Mouse (Mus musculus) skeletal muscle tissue, adult 2 months (tissue): ENCODE measurements around the gene Mfn1.

Experiments used
- DNase-seq: peaks from one replicate; pipeline ENCODE4 v3.0.0-alpha.2; 2012; ENCODE audit warnings: low read depth, low spot score

The Mfn1 gene

DNA sequence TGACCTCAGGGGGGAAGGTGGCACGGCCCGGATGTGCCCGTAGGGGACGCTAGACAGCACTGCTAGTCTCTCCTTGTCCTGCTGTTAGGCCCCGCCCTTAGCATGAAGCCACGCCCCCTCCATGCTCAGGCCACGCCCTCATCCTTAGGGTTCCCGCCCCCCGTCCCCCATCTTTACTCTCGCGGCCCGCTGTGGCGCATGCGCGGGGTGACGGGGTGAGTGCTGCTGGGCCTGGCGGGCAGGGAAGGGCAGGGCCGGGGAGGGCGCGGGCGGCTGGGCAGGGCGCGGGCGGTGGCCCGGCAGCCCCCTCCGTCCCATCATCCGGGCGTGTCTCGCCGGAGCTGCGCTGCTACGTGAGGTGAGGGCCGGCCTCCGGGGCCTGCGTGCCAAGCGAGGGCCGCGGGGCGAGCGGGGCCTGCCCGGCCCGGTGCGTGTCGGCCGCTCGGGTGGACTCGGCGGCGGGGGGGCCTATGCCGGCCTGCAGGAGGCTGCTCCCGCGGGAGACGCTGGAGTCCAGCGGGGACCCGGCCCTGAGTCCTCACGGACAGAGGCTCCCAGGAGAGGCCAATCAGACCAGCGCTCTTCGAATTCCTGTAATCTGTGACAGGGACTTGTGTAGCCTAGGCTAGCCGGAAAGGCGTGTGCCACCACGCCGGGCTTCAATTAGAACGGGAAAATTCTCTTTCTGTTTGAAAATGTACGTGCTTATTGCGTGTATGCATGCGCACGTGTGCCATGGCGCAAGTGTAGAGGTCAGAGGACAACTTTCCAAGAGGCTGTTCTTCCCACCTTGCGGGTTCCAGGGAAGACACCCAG, 18.7 kb upstream of the Mfn1 start:
- DNase-seq, result peak; percentile 97

DNA sequence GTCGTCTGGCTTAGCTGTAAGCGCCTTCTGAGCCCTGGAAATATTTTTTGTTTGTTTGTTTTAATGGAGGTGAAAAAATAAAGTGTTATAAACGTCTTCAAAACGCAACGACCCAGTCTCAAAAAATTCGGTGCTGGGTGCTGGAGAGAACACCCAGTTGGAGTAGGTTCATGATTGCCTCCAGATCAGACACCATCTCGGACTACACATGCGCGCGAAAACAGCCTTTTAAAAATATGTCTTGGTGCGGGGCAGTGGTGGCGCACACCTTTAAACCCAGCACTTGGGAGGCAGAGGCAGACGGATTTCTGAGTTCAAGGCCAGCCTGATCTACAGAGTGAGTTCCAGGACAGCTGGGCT, 18.1 kb upstream of the Mfn1 start:
- DNase-seq, result no peak

GRCm38 (mm10) chr3:32512686-32513284, 16.5 kb upstream of the Mfn1 start:
- DNase-seq, result no peak

DNA sequence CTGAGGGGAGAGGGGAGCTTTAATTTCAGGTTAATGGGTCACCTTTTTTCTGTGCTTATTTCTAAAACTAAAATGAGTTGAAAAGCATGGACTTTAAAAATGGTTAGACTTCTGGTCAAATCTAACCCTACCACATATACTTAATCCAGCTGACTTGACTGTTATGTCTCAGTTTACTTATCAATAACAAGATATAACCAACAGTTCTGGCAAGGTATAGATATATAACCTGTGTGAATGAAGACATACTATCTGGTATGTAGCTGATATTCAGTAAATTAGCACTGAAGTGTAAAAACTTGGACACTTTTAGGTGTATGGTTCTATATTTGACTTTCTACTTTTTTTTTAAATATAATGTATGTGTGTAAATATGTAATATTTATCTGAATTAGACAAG, 15.7 kb upstream of the Mfn1 start:
- no peak for DNase-seq

DNA sequence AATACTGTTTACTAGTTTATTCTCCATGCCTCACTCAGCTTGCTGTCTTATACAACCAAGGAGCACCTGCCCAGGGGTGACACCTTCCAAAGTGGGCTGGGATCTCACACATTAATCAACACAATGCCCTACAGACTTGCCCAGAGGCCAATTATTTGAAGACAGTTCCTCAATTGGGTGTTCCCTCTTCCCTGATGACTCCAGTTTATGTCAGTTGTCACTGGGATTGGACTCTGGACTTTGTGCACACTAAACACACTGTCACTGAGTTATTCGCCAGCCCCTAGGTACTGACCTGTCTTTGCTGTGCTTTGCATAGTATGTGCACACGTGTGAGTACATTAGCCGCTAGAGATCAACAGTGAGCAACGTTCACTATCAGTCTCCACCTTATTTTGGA, 2.1 kb upstream of the Mfn1 start:
- no peak for DNase-seq

GRCm38 (mm10) chr3:32530041-32530440, 776 bp downstream of the Mfn1 start:
- no peak for DNase-seq

GRCm38 (mm10) chr3:32535692-32536091, 6.4 kb downstream of the Mfn1 start:
- no peak for DNase-seq

- peak; percentile 90 for DNase-seq
Observed at GRCm38 (mm10) chr3:32537556-32537955, 8.3 kb downstream of the Mfn1 start.

GRCm38 (mm10) chr3:32538091-32538490, 8.8 kb downstream of the Mfn1 start:
- DNase-seq, result no peak

DNA sequence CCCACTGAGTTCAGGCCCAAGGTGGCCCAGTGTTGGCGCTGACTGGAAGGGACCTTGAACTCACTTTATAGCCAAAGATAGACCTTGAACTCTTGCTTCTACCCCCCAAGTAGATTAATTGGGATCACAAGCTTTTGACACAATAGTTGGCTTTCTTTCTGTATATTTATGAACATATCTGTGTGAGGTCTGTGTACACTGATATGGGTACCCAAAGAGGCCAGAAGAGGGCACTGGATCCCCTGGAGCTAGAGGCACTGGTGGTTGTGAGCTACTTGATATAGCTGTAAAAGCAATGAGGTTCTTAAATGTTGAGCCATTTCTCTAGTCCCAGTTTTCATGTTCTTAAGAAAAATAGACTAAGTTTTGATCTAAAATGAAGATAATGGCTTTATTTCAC, 23.8 kb downstream of the Mfn1 start:
- DNase-seq, result no peak

DNA sequence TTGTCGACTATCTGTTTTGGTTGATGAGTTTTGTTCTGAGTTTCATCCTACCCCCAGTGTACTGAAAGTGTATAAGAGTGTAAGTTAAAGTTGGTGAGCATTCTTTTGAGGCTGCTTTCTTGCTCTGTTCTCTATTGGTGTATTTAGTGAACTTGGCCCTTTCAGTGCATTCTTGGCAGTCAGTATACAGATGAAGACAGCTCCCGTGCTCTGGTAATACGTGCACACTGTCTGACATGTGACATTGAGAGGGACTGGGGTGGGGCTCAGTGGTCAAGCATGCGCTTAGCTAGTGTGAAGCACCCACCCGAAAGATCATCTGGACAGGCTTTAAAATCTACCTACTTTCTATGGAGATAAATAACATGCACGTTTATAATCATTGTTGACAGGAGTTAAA, 34.1 kb downstream of the Mfn1 start:
- DNase-seq, result no peak

DNA sequence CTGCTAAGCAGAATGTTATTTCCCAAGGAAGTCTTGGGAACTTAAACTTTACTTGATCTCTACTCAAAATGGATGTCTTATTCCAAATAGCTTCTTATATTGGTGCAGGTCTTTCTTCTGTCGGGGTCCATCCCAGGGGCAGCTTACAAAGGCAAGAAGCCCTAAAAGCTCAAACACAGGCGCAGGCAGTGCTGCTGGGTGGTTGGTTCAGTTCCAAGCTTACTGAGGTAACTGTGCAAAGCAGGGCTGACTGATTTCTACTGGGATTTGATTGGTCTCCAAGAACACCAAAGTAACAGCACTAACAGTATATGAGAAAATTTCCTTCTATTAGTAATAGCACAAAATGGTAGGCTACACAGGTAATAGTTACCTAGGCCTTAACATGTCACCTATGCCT, 43.8 kb downstream of the Mfn1 start:
- DNase-seq, result no peak

DNA sequence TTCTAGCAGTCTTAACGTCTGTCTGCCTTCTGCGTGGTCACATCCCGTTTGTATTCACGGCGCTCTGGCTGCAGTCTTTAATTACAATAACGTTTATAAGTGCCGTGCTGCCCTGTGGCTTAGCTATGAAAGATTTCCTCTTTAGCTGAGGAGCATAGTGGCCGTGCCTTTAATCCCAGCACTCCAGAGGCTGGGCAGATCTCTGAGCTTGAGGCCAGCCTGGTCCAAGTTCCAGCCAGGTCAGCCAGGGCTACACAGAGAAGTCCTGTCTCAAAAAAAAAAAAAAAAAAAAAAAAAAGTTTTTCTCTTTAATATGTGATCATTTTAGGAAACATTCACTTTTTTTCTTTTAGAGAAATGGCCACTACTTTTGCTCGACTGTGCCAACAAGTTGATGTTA, 44.6 kb downstream of the Mfn1 start:
- DNase-seq, result no peak

GRCm38 (mm10) chr3:32575151-32575550, 45.9 kb downstream of the Mfn1 start:
- no peak for DNase-seq

GRCm38 (mm10) chr3:32578772-32579171, 49.5 kb downstream of the Mfn1 start:
- no peak for DNase-seq

- DNase-seq, result no peak
Observed at GRCm38 (mm10) chr3:32580738-32581137, 51.5 kb downstream of the Mfn1 start.

DNA sequence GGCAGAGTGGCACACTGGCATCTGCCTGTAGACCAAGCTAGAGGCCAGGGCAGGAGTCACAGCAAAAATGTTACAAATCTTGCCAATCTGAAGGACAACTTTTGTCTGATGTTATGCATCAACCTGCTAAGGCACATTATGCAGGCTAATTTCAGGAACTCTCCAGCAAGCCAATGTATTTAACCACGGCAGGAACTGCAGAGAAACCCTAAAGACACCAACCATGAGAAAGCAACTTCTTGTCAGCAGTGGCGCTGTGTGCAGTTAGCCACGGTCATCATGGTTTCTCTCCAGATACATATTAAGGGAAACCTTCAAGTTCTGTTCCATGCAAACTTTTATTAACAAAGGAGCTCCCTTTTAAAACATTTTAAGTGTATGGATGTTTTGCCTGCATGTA, 52.6 kb downstream of the Mfn1 start:
- no peak for DNase-seq

DNA sequence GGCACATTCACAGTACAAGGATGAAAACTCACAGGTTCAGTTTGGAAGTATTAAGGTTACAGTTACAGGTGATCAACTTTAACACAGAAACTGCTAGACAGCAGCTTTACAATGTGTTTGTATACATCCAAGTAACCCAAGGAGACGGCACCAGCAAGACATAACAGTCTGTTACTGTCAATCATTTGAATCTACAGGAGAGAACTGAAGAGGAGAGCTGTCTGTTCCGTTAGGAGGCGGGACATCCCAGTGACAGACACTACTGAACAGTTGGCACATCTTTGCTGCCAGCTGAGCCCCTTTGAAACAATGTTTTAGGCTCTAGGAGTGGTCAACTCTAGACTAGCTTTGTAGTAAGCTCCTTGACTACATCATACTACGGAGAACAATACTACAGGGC, 54.2 kb downstream of the Mfn1 start:
- DNase-seq, result no peak

DNA sequence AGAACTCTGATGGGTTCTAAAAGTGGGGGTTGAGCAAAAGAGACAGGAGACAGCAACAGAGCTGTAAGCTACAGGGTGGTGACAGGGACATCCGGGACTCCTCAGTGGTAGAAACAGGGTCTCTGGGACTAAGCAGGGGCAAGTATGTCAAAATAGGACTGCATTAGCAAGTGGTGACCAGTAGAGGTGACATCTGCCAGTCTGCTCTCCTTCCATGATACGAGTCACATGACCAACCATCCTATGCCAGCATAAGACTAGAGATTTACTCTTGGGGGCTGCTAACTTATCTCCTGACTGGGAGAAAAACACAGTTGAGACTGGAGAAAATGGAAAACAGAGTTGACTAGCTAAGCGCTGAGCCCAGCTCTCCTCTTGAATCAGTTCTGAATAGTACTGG, 57.0 kb downstream of the Mfn1 start:
- DNase-seq, result no peak

DNA sequence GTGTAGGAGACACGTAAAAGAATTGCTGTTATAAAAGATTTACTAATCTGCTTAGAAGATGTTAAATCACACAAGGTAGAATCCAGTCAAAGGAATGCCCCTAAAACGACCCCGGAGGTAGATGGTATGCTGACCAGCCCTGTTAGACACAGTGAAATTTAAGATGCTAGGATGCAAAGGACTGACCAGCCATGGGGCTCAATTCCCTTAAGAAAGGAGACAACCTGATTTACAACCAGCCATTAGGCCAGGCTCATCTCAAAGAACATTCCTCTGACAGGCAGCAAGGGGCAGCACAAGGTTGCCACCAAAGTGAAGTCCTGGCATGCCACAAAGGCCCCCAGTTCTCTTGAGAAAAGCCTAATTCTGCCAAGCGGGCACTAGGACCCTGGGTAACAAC, 65.8 kb downstream of the Mfn1 start:
- DNase-seq, result no peak

- DNase-seq, result no peak
Observed at GRCm38 (mm10) chr3:32599328-32599727, 70.1 kb downstream of the Mfn1 start.

DNA sequence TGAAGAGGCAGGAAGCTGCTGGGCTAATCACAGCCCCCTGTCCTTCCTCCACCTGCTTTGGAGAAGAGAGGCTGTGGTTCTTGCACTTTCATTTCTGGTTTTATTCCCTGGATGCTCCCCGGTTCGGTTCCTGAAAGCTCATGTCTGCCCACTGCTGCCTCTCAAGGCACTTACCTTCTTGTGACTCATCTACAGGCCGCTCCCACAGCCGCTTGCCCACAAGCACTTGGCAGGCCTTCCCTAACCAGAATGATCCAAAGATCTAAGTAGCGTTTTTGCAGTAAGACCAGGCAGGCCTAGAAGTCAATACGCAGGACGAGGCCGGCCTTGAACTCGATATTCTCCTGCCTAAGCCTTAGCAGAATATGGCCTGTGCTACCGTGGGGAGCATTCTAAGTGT, 71.8 kb downstream of the Mfn1 start:
- no peak for DNase-seq

GRCm38 (mm10) chr3:32609233-32609632, 80.0 kb downstream of the Mfn1 start:
- no peak for DNase-seq

DNA sequence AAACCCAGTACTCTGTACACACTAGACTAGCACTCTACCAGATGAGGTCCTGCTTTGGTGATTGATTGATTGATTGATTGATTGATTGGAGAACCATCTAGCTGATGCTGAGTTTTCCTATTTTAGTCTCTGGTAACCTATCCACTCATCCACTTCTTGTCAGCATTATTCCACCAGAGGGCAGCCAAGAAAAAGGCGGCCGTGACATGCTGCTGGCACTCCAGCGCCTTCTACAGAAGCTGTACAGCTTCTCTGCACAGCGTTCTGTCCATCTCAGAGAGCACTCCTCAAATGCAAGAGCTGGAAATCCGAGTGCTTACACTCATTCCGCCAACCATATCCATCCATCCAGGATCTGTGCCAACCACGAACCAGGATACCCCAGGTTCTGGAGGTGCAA, 81.3 kb downstream of the Mfn1 start:
- no peak for DNase-seq
